Mouse (Mus musculus): ENCODE data around the gene Slc35d1. TPM values are rescaled to one million over a fixed set of nuclear protein-coding genes. Genes with fewer than 3 reads are reported as not detected.
A peak's percentile ranks its signal among the peaks of the same experiment; 100 is the strongest.

Gene Slc35d1
- polyA plus RNA-seq (2014; fragmentation: Nextera tagmentation; extraction: Ambion mirVana): 6.4 TPM in 2 replicates

- H3K4me3 ChIP-seq (replicated peaks; ENCODE audit: low read length): peak within 1 kb of the TSS; percentile 97
- H3K4me2 ChIP-seq (replicated peaks): peak within 1 kb of the TSS; percentile 80
- WGBS: 4% methylated on average over 41 of the region's 70 CpGs
- H3K27me3 ChIP-seq (ENCODE audit: control insufficient read depth, insufficient read depth, low read length): no peaks in the 10 kb centered on the region
- ATAC-seq (ENCODE audit: low FRiP score) (peak; percentile 95), DNase-seq (ENCODE audit: low spot score) (peak; percentile 84)
- H3K9ac ChIP-seq: peak within 1 kb of the TSS; percentile 99
- H3K36me3 ChIP-seq (replicated peaks; ENCODE audit: control insufficient read depth, insufficient read depth): peaks cover 5% of the 10 kb centered on the region; the same call in 1 of the 2 replicates
- peaks cover 18% of the 10 kb centered on the region for H3K4me1 ChIP-seq (replicated peaks; ENCODE audit: control insufficient read depth, insufficient read depth, low read length)
- no peaks in the 10 kb centered on the region for H3K9me3 ChIP-seq (ENCODE audit: control insufficient read depth, low read length)
- peak within 1 kb of the TSS; percentile 99 for H3K27ac ChIP-seq
These were observed at the start of gene Slc35d1 for GRCm38 (mm10) chr4:103214925-103215820. Gene Slc35d1 (minus strand): TSS chr4:103215164.

GRCm38 (mm10) chr4:103263812-103264396, 48.9 kb upstream of the Slc35d1 start:
- H3K27ac ChIP-seq: no peak overlapping the region
- H3K4me1 ChIP-seq (replicated peaks; ENCODE audit: control insufficient read depth, insufficient read depth, low read length): no peaks in the 10 kb centered on the region
- H3K9ac ChIP-seq: no peak overlapping the region
- 23% methylated on average over 8 of the region's 8 CpGs for WGBS
- ATAC-seq (ENCODE audit: low FRiP score): no peak
- no peak overlapping the region for H3K4me2 ChIP-seq (replicated peaks)
- no peaks in the 10 kb centered on the region for H3K36me3 ChIP-seq (replicated peaks; ENCODE audit: control insufficient read depth, insufficient read depth)
- H3K4me3 ChIP-seq (replicated peaks; ENCODE audit: low read length): no peak overlapping the region
- DNase-seq (ENCODE audit: low spot score): peak; percentile 41
- no peaks in the 10 kb centered on the region for H3K27me3 ChIP-seq (ENCODE audit: control insufficient read depth, insufficient read depth, low read length)
- H3K9me3 ChIP-seq (ENCODE audit: control insufficient read depth, low read length): no peaks in the 10 kb centered on the region

GRCm38 (mm10) chr4:103263378-103263777, 48.4 kb upstream of the Slc35d1 start:
- Histone ChIP-seq H3K27me3 (ENCODE audit: control insufficient read depth, insufficient read depth, low read length) (no peaks in the 10 kb centered on the region), H3K4me2 (replicated peaks) (no peak overlapping the region), H3K9ac (no peak overlapping the region), H3K27ac (no peak overlapping the region), H3K4me3 (replicated peaks; ENCODE audit: low read length) (no peak overlapping the region), H3K36me3 (replicated peaks; ENCODE audit: control insufficient read depth, insufficient read depth) (no peaks in the 10 kb centered on the region), H3K4me1 (replicated peaks; ENCODE audit: control insufficient read depth, insufficient read depth, low read length) (no peaks in the 10 kb centered on the region), H3K9me3 (ENCODE audit: control insufficient read depth, low read length) (no peaks in the 10 kb centered on the region)
- WGBS: 48% methylated on average over 5 of the region's 5 CpGs
- ATAC-seq (ENCODE audit: low FRiP score) (no peak), DNase-seq (ENCODE audit: low spot score) (no peak)

DNA sequence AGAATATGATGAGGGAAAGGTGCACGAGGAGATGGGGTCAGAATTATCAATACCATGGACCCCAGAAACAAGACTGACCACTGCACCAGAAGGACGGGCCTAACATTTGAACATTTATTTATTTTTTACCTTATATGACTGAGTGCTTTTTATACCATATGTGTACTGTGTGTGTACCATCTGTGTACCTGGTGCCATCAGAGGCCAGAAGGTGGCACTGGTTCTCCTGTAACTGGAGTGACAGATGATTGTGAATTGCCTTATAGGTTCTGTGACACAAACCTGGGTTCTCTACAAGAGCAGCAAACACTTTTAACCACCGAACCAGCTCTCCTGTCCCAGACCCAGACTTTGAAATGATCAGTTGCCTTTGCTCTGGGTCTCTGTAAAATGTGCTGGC, 43.9 kb upstream of the Slc35d1 start:
- Histone ChIP-seq H3K27me3 (ENCODE audit: control insufficient read depth, insufficient read depth, low read length) (no peaks in the 10 kb centered on the region), H3K9ac (no peak overlapping the region), H3K9me3 (ENCODE audit: control insufficient read depth, low read length) (no peaks in the 10 kb centered on the region), H3K4me3 (replicated peaks; ENCODE audit: low read length) (no peak overlapping the region), H3K4me2 (replicated peaks) (no peak overlapping the region), H3K27ac (no peak overlapping the region), H3K4me1 (replicated peaks; ENCODE audit: control insufficient read depth, insufficient read depth, low read length) (no peaks in the 10 kb centered on the region), H3K36me3 (replicated peaks; ENCODE audit: control insufficient read depth, insufficient read depth) (no peaks in the 10 kb centered on the region)
- DNase-seq (ENCODE audit: low spot score) (no peak), ATAC-seq (ENCODE audit: low FRiP score) (no peak)
- WGBS: 87% methylated on average over 3 of the region's 3 CpGs

DNA sequence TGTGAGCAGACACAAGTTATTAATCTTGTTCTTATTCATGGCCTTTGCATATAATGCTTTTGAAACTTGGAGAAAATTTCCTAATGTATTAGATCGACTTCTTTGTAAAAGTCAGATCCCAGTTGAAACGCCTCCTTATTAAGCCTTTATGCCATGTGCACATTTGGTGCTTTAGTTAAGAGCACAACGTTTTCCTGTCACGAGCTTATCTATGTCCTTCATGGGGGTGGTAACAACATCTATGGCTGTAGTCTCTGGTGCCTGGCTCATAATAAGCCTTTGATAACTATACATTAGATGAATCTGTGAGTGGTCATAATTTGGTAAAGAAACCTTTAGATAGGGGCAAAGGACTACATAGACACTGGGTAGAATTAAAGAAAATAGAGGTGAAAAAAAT, 38.9 kb upstream of the Slc35d1 start:
- Histone ChIP-seq H3K4me1 (replicated peaks; ENCODE audit: control insufficient read depth, insufficient read depth, low read length) (no peaks in the 10 kb centered on the region), H3K27ac (no peak overlapping the region), H3K4me3 (replicated peaks; ENCODE audit: low read length) (no peak overlapping the region), H3K4me2 (replicated peaks) (no peak overlapping the region), H3K36me3 (replicated peaks; ENCODE audit: control insufficient read depth, insufficient read depth) (no peaks in the 10 kb centered on the region), H3K9ac (no peak overlapping the region), H3K9me3 (ENCODE audit: control insufficient read depth, low read length) (no peaks in the 10 kb centered on the region), H3K27me3 (ENCODE audit: control insufficient read depth, insufficient read depth, low read length) (no peaks in the 10 kb centered on the region)
- DNase-seq (ENCODE audit: low spot score) (no peak), ATAC-seq (ENCODE audit: low FRiP score) (no peak)
- WGBS: 83% methylated on average over 4 of the region's 4 CpGs

DNA sequence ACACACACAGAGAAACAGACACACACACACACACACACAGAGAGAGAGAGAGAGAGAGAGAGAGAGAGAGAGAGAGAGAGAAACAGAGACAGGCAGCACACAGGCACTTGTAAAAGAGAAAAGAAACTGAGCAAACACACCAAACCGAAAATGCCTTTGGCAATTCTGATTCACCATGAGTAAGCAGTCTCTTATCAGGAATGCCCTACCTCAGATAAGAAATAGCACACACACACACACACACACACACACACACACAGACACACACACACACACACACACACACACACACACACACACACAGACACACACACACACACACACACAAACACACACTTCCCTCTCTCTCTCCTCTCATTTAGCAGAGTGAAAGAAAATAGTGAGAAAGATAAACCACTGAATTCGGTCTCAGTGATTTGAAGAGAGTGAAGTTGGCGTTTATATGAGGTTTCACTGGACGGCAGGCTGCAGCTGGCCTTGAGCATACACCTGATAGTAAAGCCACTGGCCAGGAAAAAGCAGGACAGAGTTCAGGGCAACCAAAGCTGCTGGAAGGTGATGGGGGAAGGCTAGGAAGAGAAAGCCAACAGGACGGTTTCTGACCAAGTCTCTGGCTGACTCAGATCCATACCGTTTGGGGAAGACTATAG, 34.6 kb upstream of the Slc35d1 start:
- no peaks in the 10 kb centered on the region for H3K27me3 ChIP-seq (ENCODE audit: control insufficient read depth, insufficient read depth, low read length)
- H3K36me3 ChIP-seq (replicated peaks; ENCODE audit: control insufficient read depth, insufficient read depth): no peaks in the 10 kb centered on the region
- no peak for ATAC-seq (ENCODE audit: low FRiP score)
- H3K4me1 ChIP-seq (replicated peaks; ENCODE audit: control insufficient read depth, insufficient read depth, low read length): no peaks in the 10 kb centered on the region
- no peak for DNase-seq (ENCODE audit: low spot score)
- 71% methylated on average over 6 of the region's 6 CpGs for WGBS
- no peaks in the 10 kb centered on the region for H3K9me3 ChIP-seq (ENCODE audit: control insufficient read depth, low read length)
- no peak overlapping the region for H3K4me2 ChIP-seq (replicated peaks)
- no peak overlapping the region for H3K4me3 ChIP-seq (replicated peaks; ENCODE audit: low read length)
- no peak overlapping the region for H3K9ac ChIP-seq
- no peak overlapping the region for H3K27ac ChIP-seq

DNA sequence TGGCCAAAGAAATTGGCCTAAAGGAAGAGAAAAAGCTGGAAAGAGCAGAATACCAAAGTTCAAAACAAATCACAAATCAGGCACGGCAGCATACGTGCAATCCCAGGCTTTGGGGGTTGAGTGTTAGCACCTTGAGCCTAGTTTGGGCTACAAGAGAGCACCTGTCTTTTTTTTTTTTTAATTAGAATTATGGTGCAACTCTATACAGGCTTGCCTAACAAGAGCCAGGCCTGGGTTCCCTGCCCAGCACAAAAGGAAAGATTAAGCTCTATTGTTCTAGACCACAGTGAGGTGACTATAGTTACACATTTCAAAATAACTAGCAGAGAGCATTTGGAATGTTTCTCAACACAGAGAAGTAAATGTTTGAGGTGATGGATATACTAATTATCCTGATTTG, 32.8 kb upstream of the Slc35d1 start:
- no peaks in the 10 kb centered on the region for H3K4me1 ChIP-seq (replicated peaks; ENCODE audit: control insufficient read depth, insufficient read depth, low read length)
- H3K9ac ChIP-seq: no peak overlapping the region
- ATAC-seq (ENCODE audit: low FRiP score) (no peak), DNase-seq (ENCODE audit: low spot score) (no peak)
- WGBS: 95% methylated on average over 2 of the region's 2 CpGs
- H3K9me3 ChIP-seq (ENCODE audit: control insufficient read depth, low read length): no peaks in the 10 kb centered on the region
- H3K27me3 ChIP-seq (ENCODE audit: control insufficient read depth, insufficient read depth, low read length): no peaks in the 10 kb centered on the region
- H3K4me2 ChIP-seq (replicated peaks): no peak overlapping the region
- H3K27ac ChIP-seq: no peak overlapping the region
- H3K4me3 ChIP-seq (replicated peaks; ENCODE audit: low read length): no peak overlapping the region
- H3K36me3 ChIP-seq (replicated peaks; ENCODE audit: control insufficient read depth, insufficient read depth): no peaks in the 10 kb centered on the region

DNA sequence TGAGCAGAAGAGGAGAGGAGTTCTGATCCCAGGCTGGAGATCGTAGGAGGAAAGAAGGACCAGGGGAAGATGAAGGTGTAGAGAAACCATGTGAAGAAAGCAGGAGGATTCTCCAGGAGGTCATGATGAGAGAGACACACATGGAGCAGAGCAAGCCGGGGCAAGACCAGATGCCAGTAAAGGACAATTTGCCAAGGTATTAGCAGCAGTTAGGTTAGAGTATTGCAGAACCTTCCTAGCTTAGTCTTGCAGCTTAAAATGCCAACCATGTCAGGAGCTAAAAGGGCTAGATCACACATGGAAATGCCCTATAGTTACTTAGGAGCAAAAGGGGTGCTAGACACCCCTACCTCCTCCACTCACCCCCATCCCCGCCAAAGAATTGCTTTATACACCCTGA, 32.3 kb upstream of the Slc35d1 start:
- Histone ChIP-seq H3K36me3 (replicated peaks; ENCODE audit: control insufficient read depth, insufficient read depth) (no peaks in the 10 kb centered on the region), H3K9me3 (ENCODE audit: control insufficient read depth, low read length) (no peaks in the 10 kb centered on the region), H3K4me2 (replicated peaks) (no peak overlapping the region), H3K4me3 (replicated peaks; ENCODE audit: low read length) (no peak overlapping the region), H3K9ac (no peak overlapping the region), H3K4me1 (replicated peaks; ENCODE audit: control insufficient read depth, insufficient read depth, low read length) (no peaks in the 10 kb centered on the region), H3K27me3 (ENCODE audit: control insufficient read depth, insufficient read depth, low read length) (no peaks in the 10 kb centered on the region), H3K27ac (no peak overlapping the region)
- WGBS: 91% methylated on average over 3 of the region's 3 CpGs
- ATAC-seq (ENCODE audit: low FRiP score) (no peak), DNase-seq (ENCODE audit: low spot score) (no peak)

DNA sequence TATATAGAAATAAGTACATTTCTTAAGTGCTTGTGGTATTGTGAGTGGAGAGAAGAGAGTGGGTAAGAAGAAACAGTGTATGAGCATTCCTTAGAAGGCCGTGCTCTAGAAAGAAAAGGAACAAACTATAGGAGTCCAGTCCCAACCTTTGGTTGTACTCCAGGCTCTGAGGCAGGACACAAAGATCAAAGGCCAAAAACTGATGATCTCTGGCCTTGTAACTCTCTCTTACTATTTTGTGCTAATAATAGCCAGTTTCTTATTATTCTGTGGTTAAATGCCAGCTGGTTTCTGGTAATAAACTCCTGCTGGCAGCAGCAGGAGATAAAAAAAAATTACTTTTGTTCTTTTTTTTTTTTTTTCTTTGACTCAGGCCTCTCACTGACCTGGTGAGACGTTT, 17.2 kb upstream of the Slc35d1 start:
- Histone ChIP-seq H3K27me3 (ENCODE audit: control insufficient read depth, insufficient read depth, low read length) (no peaks in the 10 kb centered on the region), H3K4me2 (replicated peaks) (no peak overlapping the region), H3K27ac (no peak overlapping the region), H3K4me3 (replicated peaks; ENCODE audit: low read length) (no peak overlapping the region), H3K9ac (no peak overlapping the region), H3K4me1 (replicated peaks; ENCODE audit: control insufficient read depth, insufficient read depth, low read length) (no peaks in the 10 kb centered on the region), H3K9me3 (ENCODE audit: control insufficient read depth, low read length) (no peaks in the 10 kb centered on the region), H3K36me3 (replicated peaks; ENCODE audit: control insufficient read depth, insufficient read depth) (no peaks in the 10 kb centered on the region)
- ATAC-seq (ENCODE audit: low FRiP score): no peak
- no peak for DNase-seq (ENCODE audit: low spot score)
- WGBS: 30% methylated on average over 2 of the region's 2 CpGs
